Mouse (Mus musculus): ENCODE measurements around the gene Setd1b.

Gene Setd1b

DNA sequence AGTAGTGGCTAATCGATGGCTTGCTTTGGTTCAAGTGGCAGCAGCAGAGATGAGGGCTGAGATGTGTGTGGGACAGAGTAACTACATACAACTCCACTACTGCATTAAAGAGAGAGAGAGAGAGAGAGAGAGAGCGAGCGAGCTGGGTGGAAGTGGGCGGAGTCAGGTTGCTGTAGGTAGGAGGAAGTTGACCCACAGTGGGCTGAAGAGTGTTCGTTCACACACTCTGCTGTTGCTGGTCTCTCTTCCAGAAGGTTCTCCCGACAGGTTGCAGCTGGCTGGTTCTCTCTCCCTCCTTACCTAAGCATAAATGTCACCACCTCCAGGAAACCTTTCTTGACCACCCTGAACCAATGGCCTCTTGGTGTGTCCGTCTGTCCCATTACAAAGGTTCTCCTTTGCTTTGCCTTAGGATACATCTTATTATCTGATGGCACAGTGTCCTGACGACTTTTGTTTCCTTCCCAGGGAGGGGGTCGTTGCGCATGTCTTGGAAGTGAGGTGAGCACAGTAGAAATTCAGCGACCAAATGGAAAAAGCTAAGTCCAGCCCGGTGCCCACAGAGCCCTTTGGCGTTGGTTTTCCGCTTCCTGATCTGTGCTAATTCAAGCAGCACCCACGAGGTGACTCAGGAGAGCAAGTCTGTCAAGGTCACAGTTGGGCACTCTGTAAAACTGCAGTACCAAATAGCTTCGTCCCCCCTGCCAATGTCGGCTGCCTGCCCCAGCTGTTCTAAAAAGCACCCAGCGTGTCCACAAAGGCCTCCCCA is 16.2 kb upstream of the Setd1b start:
- intact Hi-C loops (cut with DNase I) = no loop called here

GRCm38 (mm10) chr5:123127031-123127430 is 15.0 kb upstream of the Setd1b start:
- intact Hi-C loops (cut with DNase I) = no loop called here

GRCm38 (mm10) chr5:123128426-123129169 is 13.4 kb upstream of the Setd1b start:
- intact Hi-C loops (cut with DNase I) = no loop called here

DNA sequence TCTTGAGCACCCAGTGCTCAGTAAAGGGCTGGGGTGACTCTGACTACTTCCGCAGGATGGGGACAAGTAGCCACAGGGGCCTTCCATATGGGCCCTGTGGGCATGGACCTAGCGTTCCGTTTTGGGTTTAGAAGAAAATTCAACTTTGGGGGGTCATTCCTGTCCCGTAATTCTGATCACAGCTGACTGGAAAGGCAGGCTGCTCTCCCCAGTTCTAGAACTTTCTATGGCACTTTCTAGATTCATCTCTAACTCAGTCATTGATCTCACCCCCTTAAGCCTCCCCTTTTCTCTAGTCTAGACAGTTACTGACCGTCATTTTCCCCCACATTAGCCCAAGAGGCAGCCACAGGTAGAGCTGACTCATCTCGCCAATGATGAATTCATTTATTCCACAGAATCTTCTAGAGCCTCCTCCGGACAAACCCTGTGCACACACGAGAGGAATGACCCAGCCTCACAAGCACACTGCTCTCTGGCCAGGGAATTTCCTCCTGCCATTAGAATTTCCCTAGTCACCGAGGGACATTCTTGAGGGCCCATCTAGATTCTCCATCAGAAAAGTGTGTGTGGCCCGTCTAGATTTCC is 12.7 kb upstream of the Setd1b start:
- intact Hi-C loops (cut with DNase I) = no loop called here

DNA sequence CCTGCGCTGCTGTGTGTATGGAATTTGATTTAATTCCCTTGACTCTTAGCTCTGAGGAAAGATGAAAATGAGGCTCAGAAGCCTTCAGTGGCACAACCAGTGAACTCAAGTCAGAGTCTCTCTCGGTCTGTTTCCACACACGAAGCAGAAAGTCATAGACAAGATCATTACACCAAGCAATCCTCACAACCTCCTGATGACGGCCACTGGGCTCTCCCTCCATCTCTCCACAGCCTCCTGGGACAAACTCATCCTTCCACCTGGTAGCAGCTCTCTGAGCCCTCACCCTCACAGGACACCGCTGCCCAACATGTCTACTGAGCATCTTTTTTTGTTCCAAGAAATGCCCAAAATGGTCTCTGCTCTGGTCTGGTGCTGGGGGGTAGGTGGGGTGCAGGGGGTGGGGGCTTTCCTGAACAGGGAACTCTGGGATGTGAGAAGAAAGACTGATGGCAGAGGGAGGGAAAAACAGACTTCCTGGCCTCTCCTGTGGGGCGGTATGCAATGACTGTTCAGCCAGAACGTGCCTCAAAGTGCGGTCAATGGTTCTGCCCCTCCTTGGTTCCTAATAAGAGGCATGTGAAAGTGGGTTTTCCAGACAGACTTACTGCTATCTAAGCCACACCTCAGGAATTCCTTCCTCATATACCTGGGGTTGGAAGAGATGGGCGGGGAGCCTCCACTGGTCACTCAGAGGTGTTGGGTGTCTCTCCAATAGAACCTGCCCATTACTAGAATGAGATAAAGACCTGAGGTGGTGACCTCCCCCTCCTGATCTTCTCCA is 11.8 kb upstream of the Setd1b start:
- intact Hi-C loops (cut with DNase I) = no loop called here

GRCm38 (mm10) chr5:123130814-123131148 is 11.2 kb upstream of the Setd1b start:
- intact Hi-C loops (cut with DNase I) = no loop called here

GRCm38 (mm10) chr5:123132308-123133071 is 9.5 kb upstream of the Setd1b start, which contains the start of gene Rhof:
Gene Rhof, minus strand, starts transcription at chr5:123132692.
- intact Hi-C loops (cut with DNase I) = loop anchor here (1.0 to 2.0 kb wide), 2 partner anchors 16 to 39 kb away; no protein-coding TSS in a partner anchor

GRCm38 (mm10) chr5:123133083-123133783 is 8.8 kb upstream of the Setd1b start:
- intact Hi-C loops (cut with DNase I) = loop anchor here (2.0 kb wide), 1 partner anchor 16 kb away; no protein-coding TSS in a partner anchor

GRCm38 (mm10) chr5:123133784-123134143 is 8.2 kb upstream of the Setd1b start:
- intact Hi-C loops (cut with DNase I) = loop anchor here (2.0 kb wide), 1 partner anchor 15 kb away; no protein-coding TSS in a partner anchor

DNA sequence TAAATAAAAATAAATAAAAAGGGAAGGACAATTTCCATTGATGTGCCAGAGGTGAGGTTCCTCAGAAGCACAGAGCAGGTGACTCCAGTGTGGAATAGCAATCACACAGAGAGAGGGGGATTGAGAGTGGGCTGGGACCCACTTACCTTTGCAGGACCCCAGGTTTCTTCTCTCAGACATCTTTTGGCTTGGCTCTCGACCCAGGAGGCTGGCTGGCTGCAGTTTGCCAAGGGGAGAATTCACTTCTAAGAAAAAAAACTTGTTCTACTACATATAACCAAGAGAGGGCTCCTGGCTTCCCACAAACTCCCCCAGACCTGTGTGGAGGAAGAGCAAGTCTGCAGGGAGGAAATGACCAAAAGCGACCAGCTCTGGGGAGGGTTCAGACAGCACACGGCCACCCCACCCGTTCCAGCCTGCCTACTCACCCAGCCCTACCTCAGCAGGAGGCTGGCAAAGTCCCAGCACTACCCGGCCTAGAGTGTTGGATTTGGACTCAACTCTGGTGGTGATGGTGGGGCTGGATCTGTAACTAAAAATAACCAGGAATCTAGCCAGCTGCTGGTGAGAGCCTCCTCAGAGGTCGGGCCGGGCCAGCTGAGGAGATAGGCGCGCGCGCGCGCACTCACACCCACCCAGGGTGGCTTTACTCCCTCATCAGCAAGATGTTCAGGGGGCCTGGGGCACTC is 7.7 kb upstream of the Setd1b start:
- intact Hi-C loops (cut with DNase I) = no loop called here

GRCm38 (mm10) chr5:123134875-123135382 is 7.1 kb upstream of the Setd1b start:
- intact Hi-C loops (cut with DNase I) = no loop called here

DNA sequence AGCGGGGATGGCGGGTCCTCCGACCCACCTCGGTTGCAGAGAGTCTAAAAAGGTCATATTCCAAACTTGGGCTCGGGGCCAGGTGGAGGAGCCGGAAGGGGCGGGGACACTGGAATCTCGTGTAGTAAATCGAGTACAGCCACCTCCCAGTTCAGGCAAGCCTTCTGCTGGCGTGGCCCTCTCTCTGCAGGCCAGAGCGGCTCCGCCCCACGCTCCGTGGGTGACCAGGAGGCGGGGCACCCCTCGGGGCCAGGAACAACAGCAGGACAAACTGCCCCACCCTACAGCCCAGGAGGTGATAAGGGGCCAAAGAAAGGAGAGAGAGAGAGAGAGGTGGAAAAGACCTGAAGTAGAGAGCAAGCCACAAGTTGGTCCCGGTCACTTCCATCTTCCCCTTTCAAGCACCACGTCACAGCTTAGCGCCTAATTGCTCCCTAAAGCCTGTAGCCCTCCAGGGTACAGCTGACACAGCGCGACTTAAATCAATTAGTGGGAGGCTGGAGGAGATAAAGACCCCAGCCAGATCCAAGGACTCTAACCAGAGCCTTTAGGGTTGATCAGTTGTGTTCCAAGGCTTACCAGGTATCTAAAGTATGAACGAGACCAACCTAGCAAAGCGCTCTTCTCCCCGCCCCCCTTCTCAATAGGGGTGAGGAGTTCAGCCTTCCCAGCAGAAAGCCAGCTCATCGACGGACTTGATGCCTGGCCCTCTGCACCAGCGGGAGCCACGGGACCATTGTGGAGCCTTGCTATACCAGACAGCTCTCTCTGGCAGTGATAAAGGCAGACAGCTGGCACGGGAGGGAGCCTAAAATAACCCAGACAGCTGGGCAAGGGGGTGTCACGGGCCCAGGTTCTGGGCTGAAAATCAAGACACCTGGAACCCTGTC is 6.3 kb upstream of the Setd1b start:
- intact Hi-C loops (cut with DNase I) = no loop called here

- intact Hi-C loops (cut with DNase I) = no loop called here
These were observed 5.5 kb upstream of the Setd1b start for GRCm38 (mm10) chr5:123136361-123137043.

DNA sequence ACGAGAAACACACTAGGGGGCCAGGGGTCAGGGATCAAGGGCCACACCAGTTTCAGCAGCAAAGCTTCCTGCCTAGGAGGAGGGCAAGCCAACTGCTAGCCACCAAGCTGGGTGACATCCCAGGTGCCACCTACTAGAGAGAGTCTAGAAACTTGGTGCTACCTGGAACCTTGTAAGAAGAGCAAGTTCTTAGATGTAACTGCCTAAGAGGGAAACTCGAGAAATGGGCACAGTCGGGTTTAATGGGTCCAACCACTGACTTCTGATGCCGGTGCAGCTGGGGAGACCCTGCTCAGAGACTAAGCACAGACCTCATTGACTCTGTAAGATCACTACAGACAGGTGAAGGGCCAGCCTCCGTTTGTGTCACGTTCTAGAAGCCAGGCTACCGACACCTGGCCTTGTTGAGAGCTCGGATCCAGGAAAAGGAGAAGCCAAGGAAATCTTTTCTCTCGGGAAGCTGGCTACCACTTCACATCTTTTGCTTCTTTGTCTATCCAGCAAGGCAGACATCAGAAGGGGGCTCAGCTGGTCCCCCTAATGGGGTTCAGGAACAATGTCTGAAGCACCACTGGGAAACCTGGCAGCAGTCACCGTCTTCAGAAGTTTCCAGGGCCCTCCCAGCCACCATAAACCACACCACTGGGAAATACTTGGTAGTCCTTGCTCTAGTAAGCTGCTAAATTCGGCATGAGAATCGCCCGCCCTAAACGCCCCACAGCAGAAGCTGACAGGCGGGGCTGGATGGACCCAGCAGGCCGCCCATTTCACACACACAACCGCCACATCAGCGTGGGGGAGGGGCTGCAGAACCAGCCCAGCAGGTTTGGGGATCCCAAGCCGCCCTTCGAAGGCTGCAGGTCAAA is 4.7 kb upstream of the Setd1b start:
- intact Hi-C loops (cut with DNase I) = no loop called here

DNA sequence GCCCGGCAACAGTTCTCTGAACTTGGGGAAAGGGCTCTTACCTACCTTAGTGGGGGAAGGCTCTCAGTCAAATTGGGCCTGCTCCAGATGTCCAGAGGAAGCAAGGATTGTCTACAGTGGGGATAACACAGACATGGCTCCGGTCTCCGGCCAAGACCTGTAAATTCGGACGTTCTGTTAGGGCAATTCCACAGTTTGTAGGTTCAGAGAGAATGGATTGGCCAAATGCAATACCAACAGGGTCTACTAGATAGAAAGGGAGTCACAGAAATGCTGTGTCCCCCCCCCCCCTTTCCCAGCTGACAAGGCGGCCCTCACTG is 4.1 kb upstream of the Setd1b start:
- intact Hi-C loops (cut with DNase I) = no loop called here

DNA sequence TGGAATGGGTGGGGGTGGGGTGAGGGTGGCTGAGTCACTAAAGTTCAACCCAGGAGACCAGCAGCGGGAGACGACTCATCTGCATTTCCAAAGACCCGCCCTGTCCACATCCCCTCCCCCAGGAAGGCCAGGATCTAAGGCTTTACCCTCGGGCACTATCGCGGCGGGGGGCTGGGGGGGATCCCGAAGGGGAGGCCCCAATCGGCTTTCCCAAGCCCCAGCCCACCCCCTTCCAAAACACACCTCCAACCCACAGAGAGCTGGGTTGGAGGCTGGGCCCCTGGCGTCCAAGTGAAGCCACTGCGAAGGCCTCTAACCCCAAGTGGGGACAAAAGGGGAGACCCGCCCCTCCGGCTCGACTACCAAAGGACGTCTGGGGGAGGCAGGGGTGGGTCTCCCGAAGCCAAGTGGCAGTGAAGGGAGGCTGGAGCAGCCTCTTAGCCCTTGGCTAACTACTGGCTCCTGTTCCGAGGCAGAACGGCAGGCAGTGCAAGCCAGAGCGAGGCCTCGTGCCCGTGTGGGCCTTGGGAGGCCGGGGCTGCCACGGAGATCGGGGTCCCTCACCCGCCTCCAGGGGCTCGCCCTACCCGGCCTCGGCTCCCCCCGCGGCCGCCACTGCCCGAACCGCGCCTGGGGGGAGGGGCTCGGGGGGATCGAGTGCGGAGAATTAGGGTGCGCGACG is 3.6 kb upstream of the Setd1b start:
- intact Hi-C loops (cut with DNase I) = no loop called here

All from adrenal gland (tissue).